19 mouse cellular contexts compared by ENCODE assay signal in the genomic region with DNA sequence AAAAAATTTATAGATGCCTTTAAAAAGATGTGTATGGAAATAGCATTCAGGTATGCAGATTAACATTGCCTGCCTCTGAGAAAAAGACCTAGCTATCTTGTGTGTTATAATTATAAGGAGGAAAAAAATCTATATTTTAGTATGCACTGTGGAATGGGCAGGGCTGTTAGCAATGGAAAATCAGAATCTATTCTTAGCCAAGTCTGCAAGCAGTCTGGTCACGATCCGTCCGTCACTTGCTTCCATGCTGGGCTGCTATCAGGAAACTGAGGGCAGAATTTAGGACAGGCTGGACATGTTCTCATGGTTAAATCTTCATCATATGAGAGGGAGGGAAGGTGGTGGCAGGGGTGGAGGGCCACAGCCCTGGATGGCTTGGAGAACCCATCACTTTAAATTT. TPM values are rescaled to one million over a fixed set of nuclear protein-coding genes. Genes with fewer than 3 reads are reported as not detected.
DNase-seq lines count a peak whose midpoint lies in the region; ATAC-seq and TF ChIP-seq lines count a peak whose summit lies in the region.
"Had no signal": no experiment of that assay in that cellular context is flagged by ENCODE, and none has a peak within 500 bp of the region (broad histone marks: within the 10 kb centered on the region; RNA-seq: fewer than 3 reads in every experiment).

No protein-coding gene starts in this region.

- H3K27ac ChIP-seq in heart, embryonic 15.5 days = peak overlapping the region; percentile 73
- H3K27ac ChIP-seq: embryonic facial prominence, embryonic 15.5 days; hindbrain, embryonic 12.5 days; limb, embryonic 13.5 days; liver, embryonic 15.5 days had no signal

- H3K4me1 ChIP-seq in heart, embryonic 15.5 days (replicated peaks) = peaks cover 7% of the 10 kb centered on the region
- H3K4me1 ChIP-seq: embryonic facial prominence, embryonic 15.5 days; hindbrain, embryonic 12.5 days; liver, embryonic 15.5 days had no signal

- WGBS in heart, embryonic 15.5 days = 15% methylated on average over 3 of the region's 3 CpGs

- peak overlapping the region; percentile 42 for H3K4me2 ChIP-seq in heart, embryonic 15.5 days
- H3K4me2 ChIP-seq: embryonic facial prominence, embryonic 15.5 days; hindbrain, embryonic 12.5 days; limb, embryonic 13.5 days; liver, embryonic 15.5 days had no signal

- H3K36me3 ChIP-seq in heart, embryonic 15.5 days = no peaks in the 10 kb centered on the region
- H3K36me3 ChIP-seq: embryonic facial prominence, embryonic 15.5 days; hindbrain, embryonic 12.5 days; limb, embryonic 13.5 days; liver, embryonic 15.5 days had no signal

- H3K9ac ChIP-seq in heart, embryonic 15.5 days = no peak overlapping the region
- H3K9ac ChIP-seq: embryonic facial prominence, embryonic 15.5 days; hindbrain, embryonic 12.5 days; limb, embryonic 13.5 days; liver, embryonic 15.5 days had no signal

- H3K9me3 ChIP-seq in heart, embryonic 15.5 days (replicated peaks) = no peaks in the 10 kb centered on the region
- H3K9me3 ChIP-seq: embryonic facial prominence, embryonic 15.5 days; hindbrain, embryonic 12.5 days; limb, embryonic 13.5 days; liver, embryonic 15.5 days had no signal

- peak; percentile 2 for DNase-seq in heart, adult 8-10 months (ENCODE audit: low spot score)
- DNase-seq in heart, postnatal 14 days = no peak
- peak; percentile 10 to 13 for DNase-seq in left cerebral cortex, postnatal 14 days (ENCODE audit: low spot score in 2 of 2)
- no peak for DNase-seq in left cerebral cortex, postnatal 4 days
- peak; percentile 53 for DNase-seq in brain, embryonic 14.5 days (ENCODE audit: low read depth)
- DNase-seq: cerebellum, adult 18-20 months; gastrocnemius, postnatal 25 days; kidney, adult 18-20 months; kidney, postnatal 14 days; layer of hippocampus, adult 9-11 months; lung, postnatal 10 days; right cerebral cortex, postnatal 25 days; thymus, postnatal 4 days had no signal

- intact Hi-C loops in heart, postnatal 14 days (cut with DNase I) = no loop called here
- intact Hi-C loops in left cerebral cortex, postnatal 14 days (cut with DNase I) = no loop called here
- intact Hi-C loops in left cerebral cortex, postnatal 4 days (cut with DNase I) = no loop called here

- TF ChIP-seq CTCF in brain, embryonic 14.5 days (IDR thresholded peaks at IDR 0.05; ENCODE audit: borderline replicate concordance, extremely low read depth, insufficient read depth, insufficient read length) = no peak

- H3K4me3 ChIP-seq in heart, embryonic 15.5 days = 0 out of 2 replicates have a peak overlapping the region, but pooled peaks have one; percentile 8
- H3K4me3 ChIP-seq: embryonic facial prominence, embryonic 15.5 days; hindbrain, embryonic 12.5 days; limb, embryonic 13.5 days; liver, embryonic 15.5 days had no signal

- 0 out of 2 replicates have a peak, but pooled peaks have one; percentile 75 for ATAC-seq in heart, embryonic 15.5 days (replicated peaks; ENCODE audit: insufficient number of reproducible peaks, insufficient read depth, low FRiP score, low read depth)
- no peak for ATAC-seq in inflammation-experienced regulatory T-cells, adult 6 months

- no peaks in the 10 kb centered on the region for H3K27me3 ChIP-seq in heart, embryonic 15.5 days
- H3K27me3 ChIP-seq: embryonic facial prominence, embryonic 15.5 days; hindbrain, embryonic 12.5 days; limb, embryonic 13.5 days; liver, embryonic 15.5 days had no signal

- TF ChIP-seq POLR2A in brain, embryonic 14.5 days (IDR thresholded peaks at IDR 0.05; ENCODE audit: borderline replicate concordance, extremely low read depth, insufficient read depth, insufficient read length, poor library complexity, severe bottlenecking) = no peak

RNA-seq across cellular contexts. Expression of a gene that starts 53.5 kb away (rescaled TPM):
- under 1 TPM; 0.12 to 0.52 (median 0.37) TPM for total RNA-seq in heart, adult 8-10 months (2022)
- total RNA-seq in heart, postnatal 14 days (2021) = under 1 TPM; 0.33 to 0.41 TPM
- under 1 TPM; 0.23 to 0.31 TPM for total RNA-seq in left cerebral cortex, postnatal 14 days (2021)
- total RNA-seq in left cerebral cortex, postnatal 4 days (2021) = 1 to 10 TPM in 1 of 2 experiments, under 1 TPM in 1; 0.76 to 1.2 TPM
- polyA plus RNA-seq in brain, embryonic 14.5 days (2012; rRNA removed) = 3.9 and 5.4 TPM in 2 replicates
- polyA plus RNA-seq in heart, embryonic 15.5 days (2015; fragmentation: Nextera tagmentation; extraction: Ambion mirVana) = 4.0 and 5.6 TPM in 2 replicates
- polyA plus RNA-seq in inflammation-experienced regulatory T-cells, adult 6 months (2017; shearing (Covaris generic)) = under 1 TPM; 0.59 to 0.91 (median 0.74) TPM

Comparison
In these comparisons a context has a peak if more than half of its experiments do, and no peak if none do; other contexts are left out.
1. DNase-seq: peak in heart, adult 8-10 months (single experiment), left cerebral cortex, postnatal 14 days (2 of 2) and brain, embryonic 14.5 days (single experiment); none in heart, postnatal 14 days (0 of 2) and left cerebral cortex, postnatal 4 days (single experiment).